Mouse (Mus musculus): ENCODE results near the gene Bpi. TPM values are rescaled to one million over a fixed set of nuclear protein-coding genes. Genes with fewer than 3 reads are reported as not detected.

The Bpi gene
- polyA plus RNA-seq, 1 experiment from 2014 or later: not detected

- no peak overlapping the region for H3K4me2 ChIP-seq (ENCODE audit: low read depth, low read length)
- no peak for ATAC-seq
- H3K9me3 ChIP-seq (ENCODE audit: control insufficient read depth, low read length): no peaks in the 10 kb centered on the region
- no peak overlapping the region for H3K9ac ChIP-seq (ENCODE audit: low read depth, low read length)
- H3K27me3 ChIP-seq (replicated peaks; ENCODE audit: control insufficient read depth, insufficient read depth, low read length): no peaks in the 10 kb centered on the region
- no peaks in the 10 kb centered on the region for H3K36me3 ChIP-seq (ENCODE audit: control insufficient read depth, insufficient read depth, low read length)
- no peaks in the 10 kb centered on the region; the same call in 1 of the 2 replicates for H3K4me1 ChIP-seq (ENCODE audit: control insufficient read depth, insufficient read depth, low read length)
- no peak overlapping the region for H3K27ac ChIP-seq (ENCODE audit: low read length)
- no peak overlapping the region for H3K4me3 ChIP-seq (ENCODE audit: low read length)
Observed at GRCm38 (mm10) chr2:158236698-158237097, 21.2 kb upstream of the Bpi start.

DNA sequence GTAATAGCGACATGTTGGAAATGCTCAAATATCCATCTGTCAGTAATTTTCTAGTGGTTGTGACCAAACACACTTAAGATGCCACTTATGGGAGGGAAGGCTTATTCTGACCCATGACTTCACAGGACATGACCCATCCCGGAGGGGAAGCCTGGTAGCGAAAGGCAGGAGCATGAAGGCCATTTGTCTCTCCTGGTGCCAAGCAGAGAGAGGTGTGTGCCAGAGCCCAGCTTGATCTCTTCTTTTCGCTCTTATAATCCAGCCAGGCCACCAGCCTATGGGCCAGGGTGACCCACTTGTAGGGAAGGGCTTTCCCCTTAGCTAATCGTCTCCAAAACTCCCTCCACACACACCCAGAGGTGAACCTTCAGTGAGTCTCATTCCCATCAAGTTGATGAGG lies 19.8 kb upstream of the Bpi start:
- Histone ChIP-seq H3K9me3 (ENCODE audit: control insufficient read depth, low read length) (no peaks in the 10 kb centered on the region), H3K27me3 (replicated peaks; ENCODE audit: control insufficient read depth, insufficient read depth, low read length) (no peaks in the 10 kb centered on the region), H3K27ac (ENCODE audit: low read length) (no peak overlapping the region), H3K4me2 (ENCODE audit: low read depth, low read length) (no peak overlapping the region), H3K36me3 (ENCODE audit: control insufficient read depth, insufficient read depth, low read length) (no peaks in the 10 kb centered on the region), H3K9ac (ENCODE audit: low read depth, low read length) (no peak overlapping the region), H3K4me1 (ENCODE audit: control insufficient read depth, insufficient read depth, low read length) (no peaks in the 10 kb centered on the region; the same call in 1 of the 2 replicates), H3K4me3 (ENCODE audit: low read length) (no peak overlapping the region)
- WGBS: 90% methylated on average over 5 of the region's 5 CpGs
- no peak for ATAC-seq

GRCm38 (mm10) chr2:158241126-158241738 lies 16.7 kb upstream of the Bpi start:
- H3K4me2 ChIP-seq (ENCODE audit: low read depth, low read length): no peak overlapping the region
- H3K36me3 ChIP-seq (ENCODE audit: control insufficient read depth, insufficient read depth, low read length): no peaks in the 10 kb centered on the region
- no peaks in the 10 kb centered on the region for H3K27me3 ChIP-seq (replicated peaks; ENCODE audit: control insufficient read depth, insufficient read depth, low read length)
- no peak overlapping the region for H3K4me3 ChIP-seq (ENCODE audit: low read length)
- no peaks in the 10 kb centered on the region for H3K9me3 ChIP-seq (ENCODE audit: control insufficient read depth, low read length)
- no peak overlapping the region for H3K27ac ChIP-seq (ENCODE audit: low read length)
- no peak for ATAC-seq
- H3K9ac ChIP-seq (ENCODE audit: low read depth, low read length): no peak overlapping the region
- WGBS: 61% methylated on average over 5 of the region's 5 CpGs
- no peaks in the 10 kb centered on the region; the same call in 1 of the 2 replicates for H3K4me1 ChIP-seq (ENCODE audit: control insufficient read depth, insufficient read depth, low read length)

- H3K27me3 ChIP-seq (replicated peaks; ENCODE audit: control insufficient read depth, insufficient read depth, low read length): no peaks in the 10 kb centered on the region
- ATAC-seq: no peak; the same call in 1 of the 2 replicates
- WGBS: 85% methylated on average over 18 of the region's 18 CpGs
Observed at GRCm38 (mm10) chr2:158242170-158242896, 15.6 kb upstream of the Bpi start.

DNA sequence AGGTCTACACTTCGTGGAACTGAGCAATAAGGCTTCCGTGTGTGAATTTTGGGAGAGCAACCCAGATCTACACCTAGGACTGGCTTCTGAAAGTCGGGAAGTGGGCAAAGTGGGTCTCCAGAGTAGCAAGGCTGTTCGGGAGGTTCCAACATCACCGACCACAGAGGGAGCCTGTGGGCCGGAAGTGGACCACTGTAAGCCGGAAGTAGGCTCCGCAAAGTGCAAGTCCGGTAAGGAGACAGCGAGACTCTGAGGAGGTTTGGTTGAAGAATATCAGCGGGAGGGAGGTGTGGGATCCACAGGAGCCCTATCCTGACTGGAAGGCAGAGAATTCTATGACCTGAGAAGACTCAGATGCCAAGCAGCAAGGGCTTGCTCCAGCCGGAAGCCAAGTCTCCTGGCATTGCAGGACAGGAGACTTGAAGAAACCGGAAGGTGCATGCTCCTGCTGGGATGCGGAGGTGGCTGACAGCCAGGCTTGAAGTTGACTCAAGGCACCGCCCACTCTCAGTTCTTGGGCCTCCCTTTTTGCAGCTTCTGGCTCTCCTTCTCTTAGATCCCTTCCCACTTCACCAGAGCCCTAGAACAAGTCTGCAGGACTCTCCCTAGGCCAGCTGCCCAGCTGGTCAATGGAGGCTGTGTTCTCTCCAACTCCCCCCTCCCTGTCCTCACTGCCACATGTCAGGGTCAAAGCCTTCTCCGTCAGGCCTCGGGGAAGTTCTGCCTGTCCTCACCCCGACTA lies 14.6 kb upstream of the Bpi start:
- WGBS: 67% methylated on average over 18 of the region's 18 CpGs
- ATAC-seq: no peak
- no peak overlapping the region for H3K9ac ChIP-seq (ENCODE audit: low read depth, low read length)

More at GRCm38 (mm10) chr2:158242170-158242896, 15.6 kb upstream of the Bpi start:
- Histone ChIP-seq H3K4me2 (ENCODE audit: low read depth, low read length) (no peak overlapping the region), H3K9me3 (ENCODE audit: control insufficient read depth, low read length) (no peaks in the 10 kb centered on the region), H3K27ac (ENCODE audit: low read length) (no peak overlapping the region), H3K4me1 (ENCODE audit: control insufficient read depth, insufficient read depth, low read length) (no peaks in the 10 kb centered on the region; the same call in 1 of the 2 replicates), H3K4me3 (ENCODE audit: low read length) (no peak overlapping the region), H3K9ac (ENCODE audit: low read depth, low read length) (no peak overlapping the region), H3K36me3 (ENCODE audit: control insufficient read depth, insufficient read depth, low read length) (no peaks in the 10 kb centered on the region)

GRCm38 (mm10) chr2:158245072-158245817 lies 12.6 kb upstream of the Bpi start:
- H3K4me3 ChIP-seq (ENCODE audit: low read length): no peak overlapping the region
- no peak overlapping the region for H3K27ac ChIP-seq (ENCODE audit: low read length)
- H3K36me3 ChIP-seq (ENCODE audit: control insufficient read depth, insufficient read depth, low read length): no peaks in the 10 kb centered on the region
- no peaks in the 10 kb centered on the region for H3K9me3 ChIP-seq (ENCODE audit: control insufficient read depth, low read length)
- ATAC-seq: no peak
- no peak overlapping the region for H3K4me2 ChIP-seq (ENCODE audit: low read depth, low read length)
- no peaks in the 10 kb centered on the region for H3K27me3 ChIP-seq (replicated peaks; ENCODE audit: control insufficient read depth, insufficient read depth, low read length)
- peaks cover 6% of the 10 kb centered on the region for H3K4me1 ChIP-seq (ENCODE audit: control insufficient read depth, insufficient read depth, low read length)
- no peak overlapping the region for H3K9ac ChIP-seq (ENCODE audit: low read depth, low read length)
- 76% methylated on average over 4 of the region's 4 CpGs for WGBS

More for the DNA sequence above, 14.6 kb upstream of the Bpi start:
- Histone ChIP-seq H3K4me1 (ENCODE audit: control insufficient read depth, insufficient read depth, low read length) (peaks cover 5% of the 10 kb centered on the region), H3K36me3 (ENCODE audit: control insufficient read depth, insufficient read depth, low read length) (no peaks in the 10 kb centered on the region), H3K4me3 (ENCODE audit: low read length) (no peak overlapping the region), H3K4me2 (ENCODE audit: low read depth, low read length) (no peak overlapping the region), H3K9me3 (ENCODE audit: control insufficient read depth, low read length) (no peaks in the 10 kb centered on the region), H3K27me3 (replicated peaks; ENCODE audit: control insufficient read depth, insufficient read depth, low read length) (no peaks in the 10 kb centered on the region), H3K27ac (ENCODE audit: low read length) (peak overlapping the region; percentile 26; the same call in 1 of the 2 replicates)

GRCm38 (mm10) chr2:158247852-158248251 lies 10.0 kb upstream of the Bpi start:
- Histone ChIP-seq H3K27me3 (replicated peaks; ENCODE audit: control insufficient read depth, insufficient read depth, low read length) (no peaks in the 10 kb centered on the region), H3K36me3 (ENCODE audit: control insufficient read depth, insufficient read depth, low read length) (no peaks in the 10 kb centered on the region), H3K4me3 (ENCODE audit: low read length) (no peak overlapping the region), H3K9ac (ENCODE audit: low read depth, low read length) (no peak overlapping the region), H3K4me1 (ENCODE audit: control insufficient read depth, insufficient read depth, low read length) (peaks cover 6% of the 10 kb centered on the region), H3K9me3 (ENCODE audit: control insufficient read depth, low read length) (no peaks in the 10 kb centered on the region), H3K4me2 (ENCODE audit: low read depth, low read length) (no peak overlapping the region), H3K27ac (ENCODE audit: low read length) (no peak overlapping the region; the same call in 1 of the 2 replicates)
- 70% methylated on average over 6 of the region's 6 CpGs for WGBS
- no peak for ATAC-seq

- peak; percentile 60 for ATAC-seq
- no peaks in the 10 kb centered on the region for H3K27me3 ChIP-seq (replicated peaks; ENCODE audit: control insufficient read depth, insufficient read depth, low read length)
Observed at GRCm38 (mm10) chr2:158248318-158248717, 9.6 kb upstream of the Bpi start.

DNA sequence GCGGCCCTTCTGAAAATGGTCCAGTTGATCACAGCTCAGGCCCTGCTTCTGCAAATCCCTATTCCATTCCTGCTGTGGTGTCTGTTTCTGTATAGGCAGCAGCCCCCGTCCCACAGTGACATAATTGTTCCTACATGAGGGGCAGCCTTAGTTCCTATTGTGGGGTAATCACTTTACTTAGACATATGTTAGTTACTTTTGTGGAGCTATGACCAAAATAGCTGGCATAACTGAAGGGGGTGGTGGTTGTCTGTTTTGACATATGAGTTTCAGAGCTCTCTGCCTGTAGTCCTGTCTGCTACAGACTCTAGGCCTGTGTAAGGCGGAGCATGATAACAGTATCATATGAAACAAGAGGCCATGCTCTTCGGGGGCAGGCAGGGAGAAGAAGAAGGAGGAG lies 7.3 kb upstream of the Bpi start:
- ATAC-seq: no peak
- Histone ChIP-seq H3K9me3 (ENCODE audit: control insufficient read depth, low read length) (no peaks in the 10 kb centered on the region), H3K27me3 (replicated peaks; ENCODE audit: control insufficient read depth, insufficient read depth, low read length) (no peaks in the 10 kb centered on the region), H3K4me2 (ENCODE audit: low read depth, low read length) (no peak overlapping the region), H3K4me3 (ENCODE audit: low read length) (no peak overlapping the region), H3K9ac (ENCODE audit: low read depth, low read length) (no peak overlapping the region), H3K27ac (ENCODE audit: low read length) (no peak overlapping the region), H3K4me1 (ENCODE audit: control insufficient read depth, insufficient read depth, low read length) (peaks cover 6% of the 10 kb centered on the region), H3K36me3 (ENCODE audit: control insufficient read depth, insufficient read depth, low read length) (no peaks in the 10 kb centered on the region)
- WGBS: 71% methylated on average over 4 of the region's 4 CpGs

More at GRCm38 (mm10) chr2:158248318-158248717, 9.6 kb upstream of the Bpi start:
- Histone ChIP-seq H3K4me2 (ENCODE audit: low read depth, low read length) (no peak overlapping the region), H3K36me3 (ENCODE audit: control insufficient read depth, insufficient read depth, low read length) (no peaks in the 10 kb centered on the region), H3K4me3 (ENCODE audit: low read length) (no peak overlapping the region), H3K9me3 (ENCODE audit: control insufficient read depth, low read length) (no peaks in the 10 kb centered on the region), H3K27ac (ENCODE audit: low read length) (no peak overlapping the region; the same call in 1 of the 2 replicates), H3K4me1 (ENCODE audit: control insufficient read depth, insufficient read depth, low read length) (peaks cover 6% of the 10 kb centered on the region), H3K9ac (ENCODE audit: low read depth, low read length) (no peak overlapping the region)
- WGBS: 32% methylated on average over 7 of the region's 7 CpGs
